In genomic region chr7:125487126-125487525, GRCm38 (mm10) we compare ENCODE assay signal across 16 mouse cellular contexts. TPM values are rescaled to one million over a fixed set of nuclear protein-coding genes. Genes with fewer than 3 reads are reported as not detected.
DNase-seq lines count a peak whose midpoint lies in the region; ATAC-seq and TF ChIP-seq lines count a peak whose summit lies in the region.
"Had no signal": no experiment of that assay in that cellular context is flagged by ENCODE, and none has a peak within 500 bp of the region (broad histone marks: within the 10 kb centered on the region; RNA-seq: fewer than 3 reads in every experiment).

No protein-coding gene starts in this region.

- no peak overlapping the region for H3K4me3 ChIP-seq in spleen, adult 2 months (ENCODE audit: extremely low read depth, insufficient read depth, insufficient read length)
- no peak overlapping the region for H3K4me3 ChIP-seq in intestine, embryonic 15.5 days (replicated peaks)
- no peak overlapping the region for H3K4me3 ChIP-seq in liver, embryonic 16.5 days (ENCODE audit: low read depth, low read length)
- no peak overlapping the region for H3K4me3 ChIP-seq in heart, embryonic 12.5 days
- H3K4me3 ChIP-seq: forebrain, embryonic 13.5 days; hindbrain, embryonic 10.5 days; midbrain, embryonic 12.5 days had no signal

- peaks cover 46% of the 10 kb centered on the region for H3K4me1 ChIP-seq in spleen, adult 2 months (ENCODE audit: control insufficient read depth, insufficient read depth, insufficient read length)
- H3K4me1 ChIP-seq in intestine, embryonic 15.5 days (replicated peaks) = peaks cover 14% of the 10 kb centered on the region
- H3K4me1 ChIP-seq in liver, embryonic 16.5 days (ENCODE audit: control insufficient read depth, low read depth, low read length) = peaks cover 46% of the 10 kb centered on the region
- peaks cover 10% of the 10 kb centered on the region for H3K4me1 ChIP-seq in heart, embryonic 12.5 days (replicated peaks)

- no peaks in the 10 kb centered on the region for H3K27me3 ChIP-seq in spleen, adult 2 months (ENCODE audit: control insufficient read depth, insufficient read depth, low read length)
- no peaks in the 10 kb centered on the region for H3K27me3 ChIP-seq in intestine, embryonic 15.5 days (replicated peaks)
- no peaks in the 10 kb centered on the region for H3K27me3 ChIP-seq in liver, embryonic 16.5 days (ENCODE audit: control insufficient read depth, insufficient read depth, low read depth, low read length)
- H3K27me3 ChIP-seq in heart, embryonic 12.5 days (replicated peaks) = no peaks in the 10 kb centered on the region
- H3K27me3 ChIP-seq: forebrain, embryonic 13.5 days; midbrain, embryonic 12.5 days had no signal

- DNase-seq in spleen, adult 2 months (ENCODE audit: low read depth in 1 of 2, low spot score in 2 of 2) = peak in 1 of 2 experiments; percentile 34
- no peak for DNase-seq in spleen, postnatal 14 days (ENCODE audit: low spot score in 2 of 2)
- peak; percentile 72 for DNase-seq in thymus, postnatal 4 days
- no peak for DNase-seq in gastrocnemius, adult 8-10 months (ENCODE audit: low spot score in 2 of 2)
- no peak for DNase-seq in kidney, postnatal 25 days
- DNase-seq: adrenal gland, postnatal 10 days; cerebellum, adult 9-10 months; embryo, embryonic 11 days; kidney, postnatal 36 days; lung, postnatal 4 days had no signal

- peak; percentile 13; the same call in 1 of the 2 replicates for TF ChIP-seq POLR2A in spleen, adult 2 months (IDR thresholded peaks at IDR 0.05; ENCODE audit: low read depth, low read length)

- H3K27ac ChIP-seq in spleen, adult 2 months (ENCODE audit: insufficient read depth, low read length) = peak overlapping the region; percentile 92
- no peak overlapping the region for H3K27ac ChIP-seq in intestine, embryonic 15.5 days
- peak overlapping the region; percentile 28 for H3K27ac ChIP-seq in liver, embryonic 16.5 days (ENCODE audit: low read length)
- H3K27ac ChIP-seq in heart, embryonic 12.5 days (ENCODE audit: poor library complexity, severe bottlenecking) = no peak overlapping the region
- H3K27ac ChIP-seq: forebrain, embryonic 13.5 days; hindbrain, embryonic 10.5 days; midbrain, embryonic 12.5 days had no signal

- no peaks in the 10 kb centered on the region for H3K9me3 ChIP-seq in intestine, embryonic 15.5 days
- no peaks in the 10 kb centered on the region for H3K9me3 ChIP-seq in liver, embryonic 16.5 days (replicated peaks; ENCODE audit: control insufficient read depth, low read length)
- H3K9me3 ChIP-seq in heart, embryonic 12.5 days (replicated peaks) = no peaks in the 10 kb centered on the region
- H3K9me3 ChIP-seq: forebrain, embryonic 13.5 days; hindbrain, embryonic 10.5 days; midbrain, embryonic 12.5 days had no signal

- H3K36me3 ChIP-seq in spleen, adult 2 months (ENCODE audit: control insufficient read depth, insufficient read depth, low read length) = peaks cover 8% of the 10 kb centered on the region
- H3K36me3 ChIP-seq in intestine, embryonic 15.5 days = peaks cover 12% of the 10 kb centered on the region
- peaks cover 7% of the 10 kb centered on the region; the same call in 1 of the 2 replicates for H3K36me3 ChIP-seq in liver, embryonic 16.5 days (ENCODE audit: control insufficient read depth, insufficient read depth)
- H3K36me3 ChIP-seq in heart, embryonic 12.5 days = peaks cover 44% of the 10 kb centered on the region

- 44% methylated on average over 10 of the region's 10 CpGs for WGBS in spleen, adult 2 months
- WGBS in intestine, embryonic 15.5 days = 73% methylated on average over 10 of the region's 10 CpGs
- WGBS in liver, embryonic 16.5 days (ENCODE audit: insufficient replicate concordance) = 57% methylated on average over 10 of the region's 10 CpGs
- WGBS in heart, embryonic 12.5 days = 85% methylated on average over 10 of the region's 10 CpGs

- no peak overlapping the region for H3K4me2 ChIP-seq in intestine, embryonic 15.5 days (replicated peaks)
- peak overlapping the region; percentile 30 for H3K4me2 ChIP-seq in liver, embryonic 16.5 days (ENCODE audit: low read depth, low read length)
- H3K4me2 ChIP-seq in heart, embryonic 12.5 days = no peak overlapping the region
- H3K4me2 ChIP-seq: forebrain, embryonic 13.5 days; midbrain, embryonic 12.5 days had no signal

- TF ChIP-seq CTCF in spleen, adult 2 months (IDR thresholded peaks at IDR 0.05; ENCODE audit: extremely low read depth, insufficient read depth, insufficient read length, insufficient replicate concordance) = no peak

- ATAC-seq in intestine, embryonic 15.5 days = peak; percentile 33
- ATAC-seq in liver, embryonic 16.5 days (ENCODE audit: low read depth) = 0 out of 2 replicates have a peak, but pooled peaks have one; percentile 15
- no peak for ATAC-seq in heart, embryonic 12.5 days (ENCODE audit: insufficient number of reproducible peaks, low FRiP score)
- ATAC-seq: forebrain, embryonic 13.5 days had no signal

- no peak overlapping the region for H3K9ac ChIP-seq in intestine, embryonic 15.5 days
- peak overlapping the region; percentile 26; the same call in 1 of the 2 replicates for H3K9ac ChIP-seq in liver, embryonic 16.5 days (ENCODE audit: low read depth, low read length)
- H3K9ac ChIP-seq in heart, embryonic 12.5 days = no peak overlapping the region
- H3K9ac ChIP-seq: forebrain, embryonic 13.5 days; midbrain, embryonic 12.5 days had no signal

RNA-seq across cellular contexts. Expression of gene Nsmce1, which starts 4.3 kb away (rescaled TPM):
- polyA plus RNA-seq in spleen, adult 2 months (2012; rRNA removed) = 38.4 and 42.4 TPM in 2 replicates
- 120 TPM in 2 replicates for polyA plus RNA-seq in intestine, embryonic 15.5 days (2015; fragmentation: Nextera tagmentation; extraction: Ambion mirVana)
- 64.6 and 70.3 TPM in 2 replicates for polyA plus RNA-seq in liver, embryonic 16.5 days (2015; fragmentation: Nextera tagmentation; extraction: Ambion mirVana)
- 97.1 and 98.8 TPM in 2 replicates for polyA plus RNA-seq in heart, embryonic 12.5 days (2016; fragmentation: Nextera tagmentation; extraction: Ambion mirVana)
- total RNA-seq in gastrocnemius, adult 8-10 months (2022) = 10 to 100 TPM in 3 of 4 experiments, 1 to 10 TPM in 1; 10.0 to 10.9 (median 10.3) TPM

RNA-seq across cellular contexts. Expression of gene Kdm8, which starts 42.6 kb away (rescaled TPM):
- 3.8 and 3.9 TPM in 2 replicates for polyA plus RNA-seq in spleen, adult 2 months (2012; rRNA removed)
- polyA plus RNA-seq in intestine, embryonic 15.5 days (2015; fragmentation: Nextera tagmentation; extraction: Ambion mirVana) = 9.0 and 10.0 TPM in 2 replicates
- polyA plus RNA-seq in liver, embryonic 16.5 days (2015; fragmentation: Nextera tagmentation; extraction: Ambion mirVana) = 5.6 and 5.8 TPM in 2 replicates
- polyA plus RNA-seq in heart, embryonic 12.5 days (2016; fragmentation: Nextera tagmentation; extraction: Ambion mirVana) = 5.9 and 7.0 TPM in 2 replicates
- 1 to 10 TPM; 6.4 to 7.6 (median 6.7) TPM for total RNA-seq in gastrocnemius, adult 8-10 months (2022)

Comparison
In these comparisons a context has a peak if more than half of its experiments do, and no peak if none do; other contexts are left out.
1. H3K27ac ChIP-seq: peak in spleen, adult 2 months (single experiment) and liver, embryonic 16.5 days (single experiment); none in intestine, embryonic 15.5 days (single experiment) and heart, embryonic 12.5 days (single experiment).